Mouse (Mus musculus): ENCODE measurements around the gene Tmem186.
A peak's percentile ranks its signal among the peaks of the same experiment; 100 is the strongest.

Tmem186 gene

DNA sequence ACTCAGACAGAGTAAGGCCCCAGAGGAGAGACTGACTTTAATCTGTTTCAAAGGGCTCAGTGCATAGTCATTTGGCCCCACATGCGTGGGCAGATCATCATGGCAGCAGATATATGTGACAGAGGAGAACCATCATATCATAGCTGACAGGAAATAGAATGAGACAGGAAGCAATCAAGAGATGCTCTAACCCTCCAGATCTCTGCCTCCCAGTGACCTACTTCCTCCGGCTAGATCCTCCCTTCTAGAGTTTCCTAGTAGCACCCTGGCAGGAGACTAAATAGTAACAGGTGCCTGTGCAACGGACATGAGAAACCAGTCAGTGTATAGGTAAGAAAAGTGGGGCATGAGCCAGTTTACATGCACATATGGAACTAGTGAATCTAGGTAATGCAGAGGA, 27.1 kb downstream of the Tmem186 start:
- DNase-seq: no peak

DNA sequence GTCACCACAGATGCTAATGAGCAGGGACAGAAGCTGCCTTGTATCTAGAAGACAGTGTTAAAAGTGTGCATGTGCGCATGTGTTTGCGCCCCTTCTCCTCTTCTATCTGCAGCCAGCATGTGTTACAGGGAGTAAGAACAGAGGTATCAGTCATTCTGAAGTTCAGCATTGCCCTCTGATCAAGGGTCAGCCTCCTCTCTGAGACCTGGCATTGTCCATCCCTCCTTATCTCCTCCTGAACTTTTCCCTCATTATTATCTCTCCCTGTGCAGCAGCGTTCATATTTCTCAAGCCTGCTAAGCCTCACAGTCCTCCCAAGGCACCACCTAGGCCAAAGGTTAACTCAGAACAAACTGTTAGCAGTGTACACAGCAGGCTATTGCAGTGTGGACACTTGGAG, 33.7 kb downstream of the Tmem186 start:
- DNase-seq: no peak

DNA sequence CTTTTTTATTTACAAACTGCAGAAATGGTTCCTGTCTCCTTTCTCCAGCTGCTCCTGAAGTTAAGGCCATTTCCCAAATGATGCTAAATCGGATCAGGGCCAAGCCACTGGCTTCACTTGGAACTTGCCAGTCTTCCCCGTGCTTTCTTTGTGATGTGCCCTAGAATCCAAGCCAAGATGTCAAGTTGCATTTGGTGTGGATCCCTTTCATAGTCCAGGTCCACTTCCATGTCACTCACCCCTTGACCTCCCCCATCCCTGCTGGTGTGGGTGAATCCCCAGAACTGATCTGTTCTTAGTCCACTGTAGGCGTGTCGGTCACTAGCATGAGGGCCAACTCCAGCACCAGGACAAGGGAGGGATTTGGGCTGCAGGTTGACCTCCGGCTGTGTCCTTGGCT, 40.0 kb downstream of the Tmem186 start:
- DNase-seq: no peak

DNA sequence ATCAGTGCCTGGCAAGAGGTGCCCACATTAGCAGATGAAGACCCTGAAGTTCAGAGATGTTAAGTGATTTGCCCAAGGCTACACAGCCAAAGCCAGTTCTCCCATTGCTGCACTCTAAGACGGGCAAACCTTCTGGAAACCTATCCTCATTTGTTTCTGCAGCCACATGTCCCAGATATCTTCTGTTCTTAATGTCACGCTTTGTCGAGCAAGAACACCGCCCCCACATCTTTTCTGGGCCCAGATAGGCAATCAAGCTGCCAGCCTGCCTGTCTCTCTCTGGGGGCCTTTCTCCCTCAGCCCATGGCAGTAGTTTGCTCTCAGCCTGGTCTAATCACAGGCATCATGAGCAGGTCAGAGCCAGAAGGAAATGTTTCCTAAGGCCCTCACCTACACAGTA, 41.2 kb downstream of the Tmem186 start:
- DNase-seq: no peak

DNA sequence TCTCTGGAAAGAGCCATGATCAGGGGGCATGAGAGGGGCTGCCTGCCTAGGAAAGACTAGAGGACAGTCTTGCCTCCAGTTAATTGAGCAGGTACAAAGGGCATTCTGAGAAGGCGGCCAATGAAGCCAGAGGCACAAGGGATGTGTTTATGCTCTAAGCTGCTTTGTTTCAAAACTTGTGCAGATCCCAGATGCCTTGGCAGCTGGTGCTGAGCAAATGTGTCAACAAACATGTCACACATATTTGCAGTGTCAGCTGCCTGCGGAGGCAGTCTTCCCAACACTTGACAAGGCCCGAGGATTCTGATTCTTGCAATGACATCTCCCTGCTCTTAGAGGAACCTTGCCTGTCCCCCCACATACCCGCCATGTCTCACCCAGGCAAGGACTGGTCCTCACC, 42.1 kb downstream of the Tmem186 start:
- DNase-seq: peak; percentile 47

DNA sequence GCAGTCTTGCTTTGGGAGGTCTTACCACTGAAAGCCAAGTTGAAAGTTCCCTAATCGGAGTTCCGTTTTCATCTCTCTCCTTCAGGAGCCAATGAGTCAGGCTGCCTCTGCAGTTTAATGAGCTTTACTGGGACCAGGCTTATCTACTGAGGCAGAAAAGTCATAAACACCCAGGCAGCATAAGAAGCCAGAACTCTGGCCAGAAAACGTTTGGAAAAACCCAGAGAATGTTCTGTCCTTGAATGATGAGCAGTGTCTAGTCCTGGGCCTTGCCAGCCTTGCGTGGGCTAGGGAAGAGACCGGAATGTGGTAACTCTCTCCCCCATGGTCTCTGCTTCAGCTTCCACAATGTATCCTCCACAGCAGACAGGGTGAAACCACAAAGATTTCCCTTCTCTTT, 52.5 kb downstream of the Tmem186 start:
- no peak for DNase-seq

DNA sequence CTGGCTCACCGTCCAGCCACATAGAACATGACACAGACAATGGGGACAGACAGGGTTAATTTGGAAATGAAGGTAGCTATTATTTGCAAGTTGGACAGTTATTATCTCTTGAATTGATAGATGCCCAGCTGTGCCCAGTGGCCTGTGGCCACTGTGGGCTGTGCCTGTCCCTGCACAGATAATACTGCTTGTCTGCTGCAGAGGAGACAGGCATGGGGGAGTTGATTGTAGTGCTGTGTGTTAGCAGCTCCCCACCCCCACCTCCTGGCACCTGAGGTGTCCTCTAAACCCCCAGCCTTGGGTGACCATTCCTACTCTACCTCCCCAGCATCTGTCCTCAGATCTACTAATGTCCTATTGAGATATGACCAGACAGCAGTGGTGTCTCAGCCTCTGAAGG, 53.3 kb downstream of the Tmem186 start:
- DNase-seq: no peak

All from lung, postnatal 10 days (tissue).